Mouse (Mus musculus) retina, embryonic 14.5 days (tissue): ENCODE results near the gene Gjb3.

Source experiments
- DNase-seq: peaks from one replicate; pipeline ENCODE4 v3.0.0-alpha.2; 2015; ENCODE audit warnings: low spot score

Gjb3 gene

DNA sequence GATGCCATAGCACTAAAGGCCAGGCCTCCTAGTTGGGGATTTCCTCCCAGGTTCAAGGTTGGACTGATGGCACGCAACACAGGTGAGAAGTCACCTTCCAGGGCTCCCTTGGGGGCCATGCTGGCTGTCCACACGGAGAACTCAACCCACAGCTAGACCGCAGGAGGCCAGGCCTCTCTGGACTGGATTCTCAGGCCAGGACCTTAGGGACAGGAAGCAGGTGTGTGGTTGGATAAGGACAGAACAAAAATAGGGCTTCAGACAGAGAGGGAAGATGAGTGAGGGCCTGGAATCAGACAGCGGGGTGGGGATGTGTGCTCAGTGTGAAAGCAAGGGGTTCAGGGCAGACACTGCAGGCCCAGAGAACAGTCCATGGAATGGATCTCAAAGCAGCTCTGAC, 43.7 kb downstream of the Gjb3 start:
- no peak for DNase-seq

GRCm38 (mm10) chr4:127279241-127279640, 51.4 kb downstream of the Gjb3 start:
- DNase-seq: no peak

GRCm38 (mm10) chr4:127278451-127279001, 52.1 kb downstream of the Gjb3 start:
- DNase-seq: no peak
